Mouse (Mus musculus): ENCODE results near the gene Lpcat3. TPM values are rescaled to one million over a fixed set of nuclear protein-coding genes. Genes with fewer than 3 reads are reported as not detected.

Gene Lpcat3
- polyA plus RNA-seq, 1 experiment: not detected

DNA sequence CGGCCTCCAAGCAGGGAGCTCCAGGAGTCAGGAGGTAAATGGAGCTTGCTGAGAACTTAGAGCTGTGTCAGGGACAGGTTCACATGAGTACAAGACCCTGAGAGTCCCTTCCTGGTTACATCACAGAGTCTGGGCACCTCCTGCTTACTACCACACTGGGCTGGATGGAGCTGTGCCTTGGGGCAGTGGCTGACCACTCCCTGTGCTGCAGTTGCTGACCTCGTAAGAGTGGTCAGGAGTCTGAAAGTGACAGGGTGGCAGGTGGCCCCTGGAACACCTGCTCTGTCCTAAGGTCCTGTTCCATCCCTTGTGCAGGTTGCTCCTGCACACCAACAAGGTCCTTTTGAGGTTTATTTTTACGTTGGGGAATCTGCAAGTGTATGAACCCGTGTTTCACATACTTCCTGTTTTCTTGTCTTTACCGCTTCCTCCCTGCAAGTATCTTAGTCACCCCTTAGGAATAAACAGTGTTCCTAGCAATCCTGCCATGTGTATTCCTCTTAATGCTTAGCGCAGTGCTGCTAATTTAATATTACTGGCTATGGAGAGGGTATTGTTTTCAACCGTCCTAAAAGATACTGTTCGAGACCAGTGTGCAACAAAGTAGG, 25.4 kb downstream of the Lpcat3 start:
- 72% methylated on average over 8 of the region's 8 CpGs for whole genome bisulfite sequencing
- Histone ChIP-seq H3K27ac (ENCODE audit: insufficient read depth, low read depth, low read length) (no peak overlapping the region), H3K4me3 (ENCODE audit: insufficient read depth, low read depth, low read length) (no peak overlapping the region), H3K4me1 (ENCODE audit: control insufficient read depth, insufficient read depth, low read length) (0 out of 2 replicates have a peak, but pooled peaks cover 4% of the 10 kb centered on the region)
- no peak for TF ChIP-seq CTCF (IDR thresholded peaks at IDR 0.05; ENCODE audit: insufficient read depth, low read depth, low read length)
- TF ChIP-seq POLR2A (IDR thresholded peaks at IDR 0.05; ENCODE audit: insufficient read depth, low read depth, low read length): no peak

DNA sequence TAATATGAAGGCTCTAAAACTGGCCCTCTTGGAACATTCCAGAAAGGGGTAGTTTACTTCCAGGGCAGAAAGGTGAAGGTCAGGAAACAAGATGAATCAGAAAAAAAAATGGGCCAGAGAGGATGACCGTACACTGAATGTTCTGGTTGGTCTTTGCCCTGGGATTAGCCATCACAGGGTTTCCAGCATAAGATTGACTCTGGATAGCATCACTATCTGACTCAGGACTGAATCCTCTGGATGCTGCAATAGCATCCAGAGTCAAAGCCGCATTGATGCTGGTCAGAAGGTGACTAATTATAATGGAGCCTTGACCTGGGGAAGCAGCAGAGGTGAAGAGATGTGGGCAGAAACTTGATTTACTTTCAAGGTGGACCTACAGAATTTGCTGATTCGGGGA, 26.2 kb downstream of the Lpcat3 start:
- 97% methylated on average over 3 of the region's 3 CpGs for WGBS
- TF ChIP-seq CTCF (IDR thresholded peaks at IDR 0.05; ENCODE audit: insufficient read depth, low read depth, low read length) (no peak), POLR2A (IDR thresholded peaks at IDR 0.05; ENCODE audit: insufficient read depth, low read depth, low read length) (no peak)
- Histone ChIP-seq H3K4me3 (ENCODE audit: insufficient read depth, low read depth, low read length) (no peak overlapping the region), H3K27ac (ENCODE audit: insufficient read depth, low read depth, low read length) (no peak overlapping the region), H3K4me1 (ENCODE audit: control insufficient read depth, insufficient read depth, low read length) (peaks cover 6% of the 10 kb centered on the region)

DNA sequence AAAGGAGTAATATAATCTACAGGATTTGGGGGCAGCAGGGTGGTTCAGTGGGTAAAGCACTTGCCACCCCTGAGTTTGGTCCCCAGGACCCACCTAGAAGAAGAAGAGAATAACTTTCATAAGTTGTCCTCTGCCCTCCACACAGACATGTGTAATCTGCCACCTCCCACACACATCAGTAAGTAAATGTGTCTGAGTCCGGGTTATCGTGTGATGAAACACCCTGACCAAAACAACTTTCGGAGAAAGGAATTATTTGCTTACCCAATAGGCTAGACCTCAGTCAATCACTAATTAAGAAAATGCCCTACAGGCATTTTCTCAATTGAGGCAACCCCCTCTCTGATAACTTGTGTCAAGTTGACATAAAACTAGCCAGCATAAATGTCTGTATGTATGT, 27.7 kb downstream of the Lpcat3 start:
- Histone ChIP-seq H3K4me1 (ENCODE audit: control insufficient read depth, insufficient read depth, low read length) (peaks cover 12% of the 10 kb centered on the region), H3K4me3 (ENCODE audit: insufficient read depth, low read depth, low read length) (no peak overlapping the region), H3K27ac (ENCODE audit: insufficient read depth, low read depth, low read length) (no peak overlapping the region)
- TF ChIP-seq CTCF (IDR thresholded peaks at IDR 0.05; ENCODE audit: insufficient read depth, low read depth, low read length) (no peak), POLR2A (IDR thresholded peaks at IDR 0.05; ENCODE audit: insufficient read depth, low read depth, low read length) (no peak)
- WGBS: 89% methylated on average over 3 of the region's 3 CpGs

DNA sequence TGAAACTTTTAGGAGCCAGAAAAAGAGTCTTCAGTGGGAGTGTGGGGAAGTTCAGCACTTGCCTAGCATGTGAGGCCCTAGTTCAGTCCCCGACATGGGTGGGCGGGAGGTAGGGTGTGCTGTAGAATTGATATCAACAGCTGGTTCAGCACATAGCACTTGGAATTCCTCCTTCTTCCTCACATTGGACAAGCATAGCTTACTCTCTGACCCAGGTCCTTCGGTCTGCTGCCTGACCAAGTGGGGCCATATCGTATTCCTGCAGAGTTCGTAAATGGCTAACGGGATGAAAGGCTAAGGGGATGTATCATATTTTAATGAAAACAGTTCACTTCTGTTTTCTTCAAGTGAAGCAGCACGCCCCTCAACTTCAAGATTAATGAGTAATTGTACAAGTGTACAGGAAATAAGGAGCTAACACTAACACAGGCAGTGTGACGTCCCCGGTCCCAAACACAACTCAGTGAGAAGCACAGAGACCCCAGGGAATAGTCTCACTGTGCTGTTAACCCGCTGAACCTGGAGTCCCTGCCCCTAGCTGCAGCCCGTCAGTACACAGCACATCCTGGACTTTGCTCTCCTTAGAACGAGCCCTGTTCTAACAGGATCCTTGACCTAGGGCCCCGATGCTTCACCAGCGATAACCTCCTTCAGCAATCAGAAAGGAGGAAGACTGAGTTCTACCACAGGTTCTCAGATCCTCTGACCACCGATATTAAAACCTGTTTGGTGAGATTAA, 30.6 kb downstream of the Lpcat3 start:
- TF ChIP-seq CTCF (IDR thresholded peaks at IDR 0.05; ENCODE audit: insufficient read depth, low read depth, low read length) (no peak), POLR2A (IDR thresholded peaks at IDR 0.05; ENCODE audit: insufficient read depth, low read depth, low read length) (no peak)
- 68% methylated on average over 15 of the region's 15 CpGs for WGBS
- Histone ChIP-seq H3K4me3 (ENCODE audit: insufficient read depth, low read depth, low read length) (no peak overlapping the region), H3K27ac (ENCODE audit: insufficient read depth, low read depth, low read length) (0 out of 2 replicates have a peak overlapping the region, but pooled peaks have one; percentile 10), H3K4me1 (ENCODE audit: control insufficient read depth, insufficient read depth, low read length) (peaks cover 9% of the 10 kb centered on the region)

DNA sequence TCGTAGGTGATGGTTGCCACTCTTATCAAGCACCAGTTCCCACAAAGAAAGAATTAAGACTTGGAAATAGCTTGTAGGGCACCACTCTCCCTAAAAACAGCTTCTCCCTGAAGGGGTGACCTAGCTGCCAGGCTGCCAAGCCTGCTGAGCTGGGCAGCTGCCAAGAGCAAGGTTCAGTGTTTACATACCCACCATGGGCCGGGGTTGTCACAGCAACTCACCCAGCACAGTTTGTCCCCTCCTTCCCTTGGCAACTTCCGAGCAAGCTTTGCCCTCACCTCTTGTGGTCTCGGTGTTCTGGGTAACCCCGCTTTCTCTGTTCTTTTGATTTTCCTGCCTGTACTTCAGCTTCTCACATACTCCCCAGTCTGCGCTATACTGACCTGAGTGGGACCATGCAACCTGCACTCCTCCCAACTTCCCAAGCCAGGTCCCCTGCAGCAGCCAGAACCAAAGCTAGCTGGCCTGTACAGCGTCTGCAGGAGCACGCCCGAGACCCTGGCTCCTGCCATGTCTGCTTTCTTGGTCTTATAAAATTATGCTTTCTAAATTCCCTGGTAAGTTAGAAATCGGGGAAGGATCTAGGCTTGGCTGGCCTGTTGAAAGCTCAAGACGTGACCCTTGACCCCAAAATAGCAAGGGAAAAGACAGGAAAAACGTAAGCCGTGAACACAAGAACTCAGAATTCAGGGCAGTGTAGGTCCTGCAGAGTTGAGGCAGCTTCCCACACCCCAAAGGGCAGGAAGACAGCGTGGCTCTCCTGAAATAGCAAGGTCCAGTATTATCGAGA, 31.5 kb downstream of the Lpcat3 start:
- Histone ChIP-seq H3K4me3 (ENCODE audit: insufficient read depth, low read depth, low read length) (no peak overlapping the region), H3K27ac (ENCODE audit: insufficient read depth, low read depth, low read length) (peak overlapping the region; percentile 35; the same call in 1 of the 2 replicates), H3K4me1 (ENCODE audit: control insufficient read depth, insufficient read depth, low read length) (peaks cover 9% of the 10 kb centered on the region)
- 68% methylated on average over 15 of the region's 15 CpGs for WGBS
- TF ChIP-seq POLR2A (IDR thresholded peaks at IDR 0.05; ENCODE audit: insufficient read depth, low read depth, low read length) (no peak), CTCF (IDR thresholded peaks at IDR 0.05; ENCODE audit: insufficient read depth, low read depth, low read length) (no peak)

DNA sequence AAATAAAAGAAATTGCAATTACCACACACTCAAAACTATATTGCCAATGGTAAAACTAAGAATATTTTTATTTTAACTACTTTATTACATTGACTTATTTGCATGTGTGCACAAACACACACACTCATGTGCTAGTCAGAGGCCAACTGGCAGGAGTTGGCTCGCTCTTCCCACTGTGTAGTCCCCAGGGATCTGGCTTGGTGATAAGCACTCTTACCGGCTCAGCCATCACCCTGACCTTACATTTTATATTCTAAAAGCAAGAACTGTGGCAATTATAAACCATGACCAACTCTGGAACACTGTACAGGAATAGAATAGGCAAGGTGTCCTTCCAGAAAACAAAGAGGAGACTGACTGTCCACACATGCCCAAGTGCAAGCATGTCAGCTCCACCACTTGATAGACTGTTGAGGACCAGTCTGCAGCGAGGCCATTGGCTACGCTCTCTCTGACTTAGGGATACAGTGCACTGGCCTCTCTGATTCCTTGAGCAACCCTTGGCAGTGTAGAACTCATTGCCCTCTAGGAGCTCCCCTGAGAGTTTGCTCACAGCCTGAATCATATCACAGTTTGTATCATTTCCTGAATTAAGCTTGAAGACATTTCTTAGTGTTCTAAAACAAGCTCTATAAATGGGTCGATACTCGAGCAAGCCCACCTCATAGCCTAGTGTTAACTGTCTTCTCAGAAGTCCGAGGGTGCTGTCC, 33.8 kb downstream of the Lpcat3 start:
- 88% methylated on average over 7 of the region's 7 CpGs for whole genome bisulfite sequencing
- no peak overlapping the region for H3K27ac ChIP-seq (ENCODE audit: insufficient read depth, low read depth, low read length)
- no peak overlapping the region for H3K4me3 ChIP-seq (ENCODE audit: insufficient read depth, low read depth, low read length)
- TF ChIP-seq CTCF (IDR thresholded peaks at IDR 0.05; ENCODE audit: insufficient read depth, low read depth, low read length): no peak
- no peak for TF ChIP-seq POLR2A (IDR thresholded peaks at IDR 0.05; ENCODE audit: insufficient read depth, low read depth, low read length)
- peaks cover 9% of the 10 kb centered on the region for H3K4me1 ChIP-seq (ENCODE audit: control insufficient read depth, insufficient read depth, low read length)

DNA sequence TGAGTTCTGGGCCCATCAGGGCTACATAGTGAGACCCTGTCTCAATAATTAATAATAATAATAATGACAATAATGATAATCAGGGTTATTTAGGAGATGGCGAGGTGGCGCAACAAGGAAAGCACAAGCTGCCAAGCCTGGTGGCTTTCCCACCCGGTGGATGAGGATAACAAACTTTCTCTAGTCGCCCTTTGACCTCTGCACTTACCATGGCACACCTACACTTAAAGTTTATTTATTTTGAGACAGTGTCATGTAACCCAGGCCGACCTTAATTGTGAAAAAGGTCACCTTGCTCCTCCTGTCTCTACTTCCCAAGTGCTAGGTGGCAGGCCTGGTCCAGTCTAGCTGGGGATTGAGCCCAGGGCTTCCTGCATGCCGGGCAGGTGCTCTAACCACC, 35.9 kb downstream of the Lpcat3 start:
- peaks cover 7% of the 10 kb centered on the region for H3K4me1 ChIP-seq (ENCODE audit: control insufficient read depth, insufficient read depth, low read length)
- no peak overlapping the region for H3K27ac ChIP-seq (ENCODE audit: insufficient read depth, low read depth, low read length)
- no peak overlapping the region for H3K4me3 ChIP-seq (ENCODE audit: insufficient read depth, low read depth, low read length)
- WGBS: 88% methylated on average over 6 of the region's 6 CpGs
- TF ChIP-seq CTCF (IDR thresholded peaks at IDR 0.05; ENCODE audit: insufficient read depth, low read depth, low read length) (no peak), POLR2A (IDR thresholded peaks at IDR 0.05; ENCODE audit: insufficient read depth, low read depth, low read length) (no peak)

DNA sequence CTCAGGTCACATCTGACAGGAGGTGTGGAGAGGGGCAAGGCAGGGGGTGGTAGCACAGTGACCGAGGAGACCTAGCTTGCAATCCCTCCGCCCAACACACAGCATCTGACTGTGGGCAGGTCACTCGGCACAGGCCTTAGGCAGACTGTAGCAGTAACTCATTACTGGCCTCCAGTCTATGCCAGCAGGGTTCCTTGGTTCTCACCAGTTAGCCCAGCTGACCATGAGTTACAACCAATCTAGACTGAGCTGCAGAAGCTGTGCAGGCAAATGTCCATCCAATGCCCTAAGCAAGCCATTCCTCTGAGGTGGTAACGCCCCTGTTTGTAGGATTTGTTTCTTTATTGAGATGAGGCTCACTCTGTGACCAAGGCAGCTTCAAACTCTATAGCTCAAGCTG, 36.5 kb downstream of the Lpcat3 start:
- H3K4me1 ChIP-seq (ENCODE audit: control insufficient read depth, insufficient read depth, low read length): peaks cover 2% of the 10 kb centered on the region
- TF ChIP-seq POLR2A (IDR thresholded peaks at IDR 0.05; ENCODE audit: insufficient read depth, low read depth, low read length) (no peak), CTCF (IDR thresholded peaks at IDR 0.05; ENCODE audit: insufficient read depth, low read depth, low read length) (no peak)
- WGBS: 86% methylated on average over 4 of the region's 4 CpGs
- no peak overlapping the region for H3K4me3 ChIP-seq (ENCODE audit: insufficient read depth, low read depth, low read length)
- H3K27ac ChIP-seq (ENCODE audit: insufficient read depth, low read depth, low read length): no peak overlapping the region
